19 mouse cellular contexts compared by ENCODE assay signal in genomic region chr16:90202140-90202539, GRCm38 (mm10). TPM values are rescaled to one million over a fixed set of nuclear protein-coding genes. Genes with fewer than 3 reads are reported as not detected.
DNase-seq lines count a peak whose midpoint lies in the region; ATAC-seq and TF ChIP-seq lines count a peak whose summit lies in the region.
"Had no signal": no experiment of that assay in that cellular context is flagged by ENCODE, and none has a peak within 500 bp of the region (broad histone marks: within the 10 kb centered on the region; RNA-seq: fewer than 3 reads in every experiment).

No protein-coding gene starts in this region.

- H3K9me3 ChIP-seq in heart, embryonic 15.5 days (replicated peaks): no peaks in the 10 kb centered on the region
- H3K9me3 ChIP-seq in lung, embryonic 14.5 days (ENCODE audit: low read depth, low read length): no peaks in the 10 kb centered on the region
- H3K9me3 ChIP-seq in intestine, embryonic 16.5 days (ENCODE audit: control insufficient read depth, low read length): no peaks in the 10 kb centered on the region
- no peaks in the 10 kb centered on the region for H3K9me3 ChIP-seq in stomach, embryonic 15.5 days
- H3K9me3 ChIP-seq: limb, embryonic 10.5 days had no signal

- no peak for DNase-seq in heart, adult 9 months (ENCODE audit: low spot score in 2 of 2)
- no peak for DNase-seq in lung, embryonic 14.5 days
- DNase-seq in lung, adult 18-20 months: no peak
- DNase-seq in urinary bladder, postnatal 4 days (ENCODE audit: low spot score in 2 of 2): no peak
- DNase-seq: adrenal gland, postnatal 25 days; cerebellum, adult 18-20 months; cerebellum, postnatal 36 days; gastrocnemius, adult 2 months; kidney, adult 9 months; midbrain, embryonic 14.5 days; right cerebral cortex, postnatal 4 days; thymus, adult 18-20 months had no signal

- WGBS in heart, embryonic 15.5 days: 32% methylated on average over 19 of the region's 19 CpGs
- WGBS in lung, embryonic 14.5 days: 31% methylated on average over 19 of the region's 19 CpGs
- WGBS in intestine, embryonic 16.5 days: 55% methylated on average over 19 of the region's 19 CpGs
- WGBS in stomach, embryonic 15.5 days: 52% methylated on average over 19 of the region's 19 CpGs

- no peak for TF ChIP-seq CTCF in lung, embryonic 14.5 days (IDR thresholded peaks at IDR 0.05; ENCODE audit: low read depth)

- H3K27ac ChIP-seq in heart, embryonic 15.5 days: no peak overlapping the region
- H3K27ac ChIP-seq in lung, embryonic 14.5 days (ENCODE audit: low read depth): no peak overlapping the region
- H3K27ac ChIP-seq in intestine, embryonic 16.5 days (ENCODE audit: low read length): no peak overlapping the region
- no peak overlapping the region for H3K27ac ChIP-seq in stomach, embryonic 15.5 days
- H3K27ac ChIP-seq: gastrocnemius, adult 2 months; limb, embryonic 10.5 days; macrophage had no signal

- H3K4me2 ChIP-seq in heart, embryonic 15.5 days: peak overlapping the region; percentile 28
- H3K4me2 ChIP-seq in lung, embryonic 14.5 days: peak overlapping the region; percentile 40; the same call in 1 of the 2 replicates
- H3K4me2 ChIP-seq in intestine, embryonic 16.5 days (ENCODE audit: low read depth, low read length): peak overlapping the region; percentile 23
- H3K4me2 ChIP-seq in stomach, embryonic 15.5 days: peak overlapping the region; percentile 37
- H3K4me2 ChIP-seq: liver, embryonic 11.5 days had no signal

- no peaks in the 10 kb centered on the region for H3K36me3 ChIP-seq in heart, embryonic 15.5 days
- H3K36me3 ChIP-seq in lung, embryonic 14.5 days (ENCODE audit: insufficient read depth): no peaks in the 10 kb centered on the region
- no peaks in the 10 kb centered on the region for H3K36me3 ChIP-seq in intestine, embryonic 16.5 days (ENCODE audit: control insufficient read depth, insufficient read depth, low read length)
- no peaks in the 10 kb centered on the region for H3K36me3 ChIP-seq in stomach, embryonic 15.5 days
- H3K36me3 ChIP-seq: limb, embryonic 10.5 days had no signal

- peaks cover 23% of the 10 kb centered on the region for H3K4me1 ChIP-seq in heart, embryonic 15.5 days (replicated peaks)
- H3K4me1 ChIP-seq in lung, embryonic 14.5 days (ENCODE audit: insufficient read depth): peaks cover 8% of the 10 kb centered on the region; the same call in 1 of the 2 replicates
- H3K4me1 ChIP-seq in intestine, embryonic 16.5 days (ENCODE audit: control insufficient read depth, insufficient read depth, low read length): peaks cover 14% of the 10 kb centered on the region; the same call in 1 of the 2 replicates
- H3K4me1 ChIP-seq in stomach, embryonic 15.5 days: peaks cover 16% of the 10 kb centered on the region

- no peak overlapping the region for H3K9ac ChIP-seq in heart, embryonic 15.5 days
- H3K9ac ChIP-seq in lung, embryonic 14.5 days: no peak overlapping the region
- no peak overlapping the region for H3K9ac ChIP-seq in intestine, embryonic 16.5 days (ENCODE audit: low read depth, low read length)
- H3K9ac ChIP-seq in stomach, embryonic 15.5 days: no peak overlapping the region

- H3K27me3 ChIP-seq in heart, embryonic 15.5 days: no peaks in the 10 kb centered on the region
- H3K27me3 ChIP-seq in lung, embryonic 14.5 days (ENCODE audit: insufficient read depth, low read length): no peaks in the 10 kb centered on the region
- no peaks in the 10 kb centered on the region for H3K27me3 ChIP-seq in intestine, embryonic 16.5 days (replicated peaks; ENCODE audit: control insufficient read depth, insufficient read depth, low read length)
- no peaks in the 10 kb centered on the region for H3K27me3 ChIP-seq in stomach, embryonic 15.5 days (replicated peaks)

- ATAC-seq in heart, embryonic 15.5 days (replicated peaks; ENCODE audit: insufficient number of reproducible peaks, insufficient read depth, low FRiP score, low read depth): no peak
- ATAC-seq in lung, embryonic 14.5 days (ENCODE audit: insufficient read depth): no peak
- ATAC-seq in intestine, embryonic 16.5 days: no peak
- ATAC-seq in stomach, embryonic 15.5 days (ENCODE audit: insufficient read depth, low FRiP score, low read depth): no peak
- ATAC-seq: hindbrain, embryonic 16.5 days had no signal

- peak overlapping the region; percentile 3; the same call in 1 of the 2 replicates for H3K4me3 ChIP-seq in heart, embryonic 15.5 days
- no peak overlapping the region for H3K4me3 ChIP-seq in lung, embryonic 14.5 days (ENCODE audit: low read depth, low read length)
- H3K4me3 ChIP-seq in intestine, embryonic 16.5 days (ENCODE audit: low read length): no peak overlapping the region
- H3K4me3 ChIP-seq in stomach, embryonic 15.5 days (replicated peaks): no peak overlapping the region
- H3K4me3 ChIP-seq: gastrocnemius, adult 2 months; limb, embryonic 10.5 days had no signal

RNA-seq across cellular contexts. Expression of gene Sod1, which starts 18.4 kb away (rescaled TPM):
- 835 and 840 TPM in 2 replicates for polyA plus RNA-seq in heart, embryonic 15.5 days (2015; fragmentation: Nextera tagmentation; extraction: Ambion mirVana)
- 1,316 and 1,360 TPM in 2 replicates for polyA plus RNA-seq in lung, embryonic 14.5 days (2014; fragmentation: Nextera tagmentation; extraction: Ambion mirVana)
- 1,142 and 1,262 TPM in 2 replicates for polyA plus RNA-seq in intestine, embryonic 16.5 days (2015; fragmentation: Nextera tagmentation; extraction: Ambion mirVana)
- 1,122 and 1,160 TPM in 2 replicates for polyA plus RNA-seq in stomach, embryonic 15.5 days (2015; fragmentation: Nextera tagmentation; extraction: Ambion mirVana)

RNA-seq across cellular contexts. Expression of gene Tiam1, which starts 58.6 kb away (rescaled TPM):
- polyA plus RNA-seq in heart, embryonic 15.5 days (2015; fragmentation: Nextera tagmentation; extraction: Ambion mirVana): 7.6 and 8.1 TPM in 2 replicates
- polyA plus RNA-seq in lung, embryonic 14.5 days (2014; fragmentation: Nextera tagmentation; extraction: Ambion mirVana): 16.8 and 18.5 TPM in 2 replicates
- polyA plus RNA-seq in intestine, embryonic 16.5 days (2015; fragmentation: Nextera tagmentation; extraction: Ambion mirVana): 7.4 and 8.1 TPM in 2 replicates
- polyA plus RNA-seq in stomach, embryonic 15.5 days (2015; fragmentation: Nextera tagmentation; extraction: Ambion mirVana): 19.1 and 19.5 TPM in 2 replicates
